Mouse (Mus musculus): ENCODE results near the gene Panx1. TPM values are rescaled to one million over a fixed set of nuclear protein-coding genes. Genes with fewer than 3 reads are reported as not detected.

Gene Panx1
- polyA plus RNA-seq, 2 experiments: 41.7 to 49.5 TPM

GRCm38 (mm10) chr9:14970805-14971525 lies 74.3 kb downstream of the Panx1 start:
- no peak overlapping the region for H3K4me3 ChIP-seq (replicated peaks; ENCODE audit: low read length)
- no peaks in the 10 kb centered on the region for H3K4me1 ChIP-seq (ENCODE audit: control insufficient read depth, insufficient read depth, low read length)
- no peak overlapping the region for H3K27ac ChIP-seq (replicated peaks; ENCODE audit: low read depth, low read length)
- DNase-seq (ENCODE audit: low spot score) (no peak), ATAC-seq (ENCODE audit: low FRiP score, low read depth) (no peak)
- no peak for TF ChIP-seq POLR2A (IDR thresholded peaks at IDR 0.05; ENCODE audit: borderline replicate concordance, extremely low read depth, insufficient read depth, insufficient read length)
- 82% methylated on average over 3 of the region's 3 CpGs for WGBS
- H3K27me3 ChIP-seq (ENCODE audit: control insufficient read depth, insufficient read depth, low read length): no peaks in the 10 kb centered on the region
- H3K4me2 ChIP-seq (replicated peaks; ENCODE audit: low read depth, low read length, severe bottlenecking): no peak overlapping the region
- no peaks in the 10 kb centered on the region for H3K9me3 ChIP-seq (ENCODE audit: control insufficient read depth, low read length)
- no peaks in the 10 kb centered on the region for H3K36me3 ChIP-seq (ENCODE audit: control insufficient read depth, insufficient read depth, low read length)
- H3K9ac ChIP-seq (ENCODE audit: low read depth, low read length, severe bottlenecking): no peak overlapping the region

GRCm38 (mm10) chr9:14970211-14970610 lies 75.1 kb downstream of the Panx1 start:
- DNase-seq (ENCODE audit: low spot score) (no peak), ATAC-seq (ENCODE audit: low FRiP score, low read depth) (no peak)
- no peak overlapping the region for H3K9ac ChIP-seq (ENCODE audit: low read depth, low read length, severe bottlenecking)
- H3K4me3 ChIP-seq (replicated peaks; ENCODE audit: low read length): no peak overlapping the region
- no peak overlapping the region for H3K27ac ChIP-seq (replicated peaks; ENCODE audit: low read depth, low read length)
- H3K4me1 ChIP-seq (ENCODE audit: control insufficient read depth, insufficient read depth, low read length): no peaks in the 10 kb centered on the region
- H3K9me3 ChIP-seq (ENCODE audit: control insufficient read depth, low read length): no peaks in the 10 kb centered on the region
- no peak for TF ChIP-seq POLR2A (IDR thresholded peaks at IDR 0.05; ENCODE audit: borderline replicate concordance, extremely low read depth, insufficient read depth, insufficient read length)
- no peaks in the 10 kb centered on the region for H3K36me3 ChIP-seq (ENCODE audit: control insufficient read depth, insufficient read depth, low read length)
- WGBS: 70% methylated on average over 4 of the region's 4 CpGs
- H3K4me2 ChIP-seq (replicated peaks; ENCODE audit: low read depth, low read length, severe bottlenecking): no peak overlapping the region
- H3K27me3 ChIP-seq (ENCODE audit: control insufficient read depth, insufficient read depth, low read length): no peaks in the 10 kb centered on the region

GRCm38 (mm10) chr9:14967598-14967997 lies 77.7 kb downstream of the Panx1 start:
- 81% methylated on average over 1 of the region's 1 CpGs for WGBS
- DNase-seq (ENCODE audit: low spot score): no peak
- H3K4me1 ChIP-seq (ENCODE audit: control insufficient read depth, insufficient read depth, low read length): no peaks in the 10 kb centered on the region
- no peak for TF ChIP-seq POLR2A (IDR thresholded peaks at IDR 0.05; ENCODE audit: borderline replicate concordance, extremely low read depth, insufficient read depth, insufficient read length)
- H3K27ac ChIP-seq (replicated peaks; ENCODE audit: low read depth, low read length): no peak overlapping the region
- H3K27me3 ChIP-seq (ENCODE audit: control insufficient read depth, insufficient read depth, low read length): no peaks in the 10 kb centered on the region
- H3K4me2 ChIP-seq (replicated peaks; ENCODE audit: low read depth, low read length, severe bottlenecking): no peak overlapping the region
- H3K9me3 ChIP-seq (ENCODE audit: control insufficient read depth, low read length): no peaks in the 10 kb centered on the region
- ATAC-seq (ENCODE audit: low FRiP score, low read depth): no peak
- H3K9ac ChIP-seq (ENCODE audit: low read depth, low read length, severe bottlenecking): no peak overlapping the region
- no peaks in the 10 kb centered on the region for H3K36me3 ChIP-seq (ENCODE audit: control insufficient read depth, insufficient read depth, low read length)
- no peak overlapping the region for H3K4me3 ChIP-seq (replicated peaks; ENCODE audit: low read length)

- no peak overlapping the region for H3K27ac ChIP-seq (replicated peaks; ENCODE audit: low read depth, low read length)
- no peaks in the 10 kb centered on the region for H3K27me3 ChIP-seq (ENCODE audit: control insufficient read depth, insufficient read depth, low read length)
- H3K9ac ChIP-seq (ENCODE audit: low read depth, low read length, severe bottlenecking): no peak overlapping the region
- no peak for ATAC-seq (ENCODE audit: low FRiP score, low read depth)
- no peak overlapping the region for H3K4me3 ChIP-seq (replicated peaks; ENCODE audit: low read length)
- no peaks in the 10 kb centered on the region for H3K36me3 ChIP-seq (ENCODE audit: control insufficient read depth, insufficient read depth, low read length)
- no peaks in the 10 kb centered on the region for H3K9me3 ChIP-seq (ENCODE audit: control insufficient read depth, low read length)
- H3K4me2 ChIP-seq (replicated peaks; ENCODE audit: low read depth, low read length, severe bottlenecking): no peak overlapping the region
- 66% methylated on average over 4 of the region's 4 CpGs for WGBS
- H3K4me1 ChIP-seq (ENCODE audit: control insufficient read depth, insufficient read depth, low read length): no peaks in the 10 kb centered on the region
- DNase-seq (ENCODE audit: low spot score): no peak
- no peak for TF ChIP-seq POLR2A (IDR thresholded peaks at IDR 0.05; ENCODE audit: borderline replicate concordance, extremely low read depth, insufficient read depth, insufficient read length)
Measured at GRCm38 (mm10) chr9:14966787-14967186, 78.5 kb downstream of the Panx1 start.

- H3K9ac ChIP-seq (ENCODE audit: low read depth, low read length, severe bottlenecking): no peak overlapping the region
- no peak for DNase-seq (ENCODE audit: low spot score)
- H3K27me3 ChIP-seq (ENCODE audit: control insufficient read depth, insufficient read depth, low read length): no peaks in the 10 kb centered on the region
- ATAC-seq (ENCODE audit: low FRiP score, low read depth): no peak
- H3K4me3 ChIP-seq (replicated peaks; ENCODE audit: low read length): no peak overlapping the region
- no peaks in the 10 kb centered on the region for H3K9me3 ChIP-seq (ENCODE audit: control insufficient read depth, low read length)
- no peak overlapping the region for H3K4me2 ChIP-seq (replicated peaks; ENCODE audit: low read depth, low read length, severe bottlenecking)
- H3K27ac ChIP-seq (replicated peaks; ENCODE audit: low read depth, low read length): no peak overlapping the region
- H3K36me3 ChIP-seq (ENCODE audit: control insufficient read depth, insufficient read depth, low read length): no peaks in the 10 kb centered on the region
- H3K4me1 ChIP-seq (ENCODE audit: control insufficient read depth, insufficient read depth, low read length): no peaks in the 10 kb centered on the region
- TF ChIP-seq POLR2A (IDR thresholded peaks at IDR 0.05; ENCODE audit: borderline replicate concordance, extremely low read depth, insufficient read depth, insufficient read length): no peak
Measured at GRCm38 (mm10) chr9:14965368-14965767, 79.9 kb downstream of the Panx1 start.

Measured in limb, embryonic 14.5 days (tissue).